Mouse (Mus musculus) ES-E14 (cell line): ENCODE measurements around the gene Urad. TPM values are rescaled to one million over a fixed set of nuclear protein-coding genes. Genes with fewer than 3 reads are reported as not detected.

Experiments
- DNase-seq: peaks from one replicate; pipeline ENCODE4 v3.0.0-alpha.2; 2013; ENCODE audit warnings: low read depth, low spot score
- H3K27ac ChIP-seq: 2 replicates; pipeline ENCODE4 v1.5.1; 2012; ENCODE audit warnings: low read depth, mild to moderate bottlenecking, low read length, moderate library complexity, mixed read lengths; ENCODE audit not compliant: poor library complexity, insufficient read depth, severe bottlenecking
- H3K36me3 ChIP-seq: 2 replicates; pipeline ENCODE4 v1.6.1; 2012; ENCODE audit warnings: mild to moderate bottlenecking, low read length, moderate library complexity, mixed read lengths; ENCODE audit not compliant: control insufficient read depth, poor library complexity, insufficient read depth, severe bottlenecking
- H3K4me1 ChIP-seq, 2 experiments: fragments of 150-350 bp in 1 of 2; sonication (generic) in 1 of 2; 2 replicates each; pipeline ENCODE4 v1.6.1; 2012; ENCODE audit warnings: low read length in 2 of 2, mild to moderate bottlenecking in 1 of 2, mixed read lengths in 1 of 2; ENCODE audit not compliant: control insufficient read depth in 2 of 2, insufficient read depth in 2 of 2, poor library complexity in 1 of 2
- H3K4me3 ChIP-seq, 2 experiments: fragments of 150-350 bp in 1 of 2; sonication (generic) in 1 of 2; 2 replicates each; pipeline ENCODE4 v1.5.1; 2012; ENCODE audit warnings: low read length in 2 of 2, low read depth in 1 of 2, mild to moderate bottlenecking in 1 of 2, mixed read lengths in 1 of 2; ENCODE audit not compliant: insufficient read depth in 1 of 2, poor library complexity in 1 of 2, severe bottlenecking in 1 of 2
- H3K9ac ChIP-seq: 2 replicates; pipeline ENCODE4 v1.6.1; 2012; ENCODE audit warnings: low read depth, mild to moderate bottlenecking, low read length, mixed read lengths; ENCODE audit not compliant: poor library complexity, insufficient read depth, severe bottlenecking
- H3K9me3 ChIP-seq: fragments of 150-350 bp; sonication (generic); 2 replicates; pipeline ENCODE4 v1.6.1; 2012; ENCODE audit warnings: low read depth, mild to moderate bottlenecking, low read length; ENCODE audit not compliant: control insufficient read depth, insufficient read depth
- CHD2 ChIP-seq: IDR thresholded peaks from 2 replicates; pipeline ENCODE4 v1.6.1; 2014; ENCODE audit warnings: mild to moderate bottlenecking, low read depth, low read length, inconsistent platforms
- HCFC1 ChIP-seq: IDR thresholded peaks from 2 replicates; pipeline ENCODE4 v1.6.1; 2012; ENCODE audit warnings: low read length, inconsistent platforms, borderline replicate concordance; ENCODE audit not compliant: insufficient read depth
- MAFK ChIP-seq: IDR thresholded peaks from 2 replicates; pipeline ENCODE4 v1.6.1; 2014; ENCODE audit warnings: mild to moderate bottlenecking, low read depth, low read length, inconsistent platforms; ENCODE audit not compliant: insufficient read depth
- ZC3H11A ChIP-seq: IDR thresholded peaks from 2 replicates; pipeline ENCODE4 v1.6.1; 2012; ENCODE audit warnings: low read depth, mild to moderate bottlenecking, inconsistent platforms, low read length, borderline replicate concordance
- ZNF384 ChIP-seq: IDR thresholded peaks from 2 replicates; pipeline ENCODE4 v1.6.1; 2012; ENCODE audit warnings: low read depth, low read length, inconsistent platforms
- in situ Hi-C, 2 experiments: fragments of 600-800 bp; cut with MboI; formaldehyde crosslinking; loops; one replicate each; pipeline ENCODE4 v1.15.1; 2025; ENCODE audit warnings: low sequenced_read_pairs in 2 of 2, inconsistent platforms in 1 of 2; ENCODE audit not compliant: unreplicated experiment in 2 of 2
- total RNA-seq: library from RNA; depleted of rRNA; stranded (reverse); fragments of 300-350 nt; gene quantifications from 2 replicates; pipeline ENCODE4 v1.2.3, GENCODE M21; 2012; rRNA removed

Gene Urad
- total RNA-seq, 1 experiment = not detected

DNA sequence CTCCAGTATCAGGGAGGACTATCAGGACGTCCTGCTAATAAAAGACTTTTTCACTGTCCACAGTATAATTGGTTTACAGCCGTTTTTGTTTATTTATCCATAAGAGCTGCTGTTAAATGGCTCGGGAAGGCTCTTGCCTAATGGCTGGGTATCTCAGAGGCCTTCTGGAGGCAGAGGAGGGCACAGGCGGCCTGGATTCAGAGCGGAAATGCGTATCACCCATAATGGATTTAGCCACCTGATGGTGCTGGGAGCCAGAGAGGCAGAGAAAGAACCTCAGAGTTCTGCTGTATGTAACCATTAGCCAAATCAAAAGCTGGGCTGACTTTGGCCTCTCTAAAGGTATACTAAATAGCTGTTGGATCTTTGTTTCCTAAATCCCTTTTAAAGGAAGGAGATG lies 54.8 kb downstream of the Urad start:
- TF ChIP-seq ZC3H11A = no peak
- no peak for TF ChIP-seq HCFC1
- no peak for TF ChIP-seq CHD2
- no peak for TF ChIP-seq ZNF384
- no peak for TF ChIP-seq MAFK
- Histone ChIP-seq H3K4me1 (no peaks in the 10 kb centered on the region), H3K9ac (no peak overlapping the region), H3K27ac (no peak overlapping the region), H3K36me3 (no peaks in the 10 kb centered on the region), H3K9me3 (no peaks in the 10 kb centered on the region), H3K4me3 (no peak overlapping the region)
- DNase-seq = no peak
- in situ Hi-C loops = loop anchor here in 1 of 2 experiments (5.0 kb wide), 1 partner anchor 75 kb away; no protein-coding TSS in a partner anchor

Other genes with a start within 250 kb of the Urad start
- 8.5 and 11.6 TPM in 2 replicates for gene Lnx2, start 245.9 kb downstream of the Urad start, total RNA-seq
- gene Polr1d, start 245.4 kb downstream of the Urad start, total RNA-seq = 123 and 160 TPM in 2 replicates
- 0.26 TPM in 1 of 2 replicates, not detected in the other for gene Gsx1, start 133.7 kb downstream of the Urad start, total RNA-seq
- gene Pdx1, start 52.5 kb downstream of the Urad start, total RNA-seq = 0.09 TPM in 1 of 2 replicates, not detected in the other
- gene Cdx2, start 15.2 kb downstream of the Urad start, total RNA-seq = 2.8 and 5.4 TPM in 2 replicates
- gene Flt3, start 78.0 kb upstream of the Urad start, total RNA-seq = 0.16 and 0.27 TPM in 2 replicates
- 57.3 and 61.8 TPM in 2 replicates for gene Pan3, start 107.7 kb upstream of the Urad start, total RNA-seq